Mouse (Mus musculus) liver, embryonic 14.5 days (tissue): ENCODE measurements around the gene Dhx57.

Source experiments
- CTCF ChIP-seq: IDR thresholded peaks from 2 replicates; pipeline ENCODE4 v1.5.1; 2016; ENCODE audit warnings: antibody characterized with exemption, low read depth, control low read depth
- EP300 ChIP-seq: IDR thresholded peaks from 2 replicates; pipeline ENCODE4 v1.6.1; 2016; ENCODE audit warnings: antibody characterized with exemption, low read depth

DNA sequence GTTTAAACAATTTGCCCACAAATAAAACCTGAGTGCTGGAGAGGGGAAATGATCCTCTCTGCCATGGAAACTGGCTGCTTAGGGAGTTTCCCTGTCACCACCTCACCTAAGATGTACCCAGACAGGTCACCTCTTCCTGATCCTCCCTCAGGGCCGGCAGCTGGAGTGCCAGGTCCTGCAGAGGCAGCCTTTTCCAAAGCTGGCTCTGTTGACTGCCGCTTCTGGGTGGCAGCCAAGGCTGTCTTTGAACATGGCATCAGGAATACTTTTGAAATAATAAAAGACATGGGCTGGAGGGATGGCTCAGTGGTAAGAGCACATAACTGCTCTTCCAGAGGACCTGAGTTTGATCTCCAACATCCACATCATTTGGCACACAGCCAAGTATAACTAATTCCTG, 60.9 kb downstream of the Dhx57 start:
- TF ChIP-seq EP300 (no peak), CTCF (no peak)
